Mouse (Mus musculus): Measurements from ENCODE around the gene Stpg1. TPM values are rescaled to one million over a fixed set of nuclear protein-coding genes. Genes with fewer than 3 reads are reported as not detected.
A peak's percentile ranks its signal among the peaks of the same experiment; 100 is the strongest.

The Stpg1 gene
- total RNA-seq, 2 experiments from 2014 or later = 1.7 to 1.8 TPM

DNA sequence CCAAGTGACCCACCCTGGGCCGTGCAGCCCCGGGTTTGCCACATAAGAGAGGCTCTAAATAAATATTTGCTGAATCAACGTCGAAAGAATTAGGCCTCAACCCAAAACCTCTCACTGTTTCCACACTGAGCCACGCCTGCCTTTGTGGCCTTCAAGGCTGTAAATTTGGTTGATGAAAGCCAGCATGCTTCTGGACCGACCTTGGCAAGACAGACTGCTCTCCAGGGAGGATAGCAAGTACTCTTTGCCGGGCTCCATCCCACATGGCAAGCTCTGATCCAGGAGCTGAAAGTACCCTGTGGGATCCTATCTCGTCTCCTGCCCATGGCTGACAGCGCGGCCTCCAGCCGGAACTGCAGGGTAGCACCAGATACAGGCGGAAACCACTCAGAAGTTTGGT, 14.9 kb downstream of the Stpg1 start:
- no peak for DNase-seq (ENCODE audit: low spot score in 2 of 2)

GRCm38 (mm10) chr4:135513865-135514264, 19.3 kb downstream of the Stpg1 start:
- DNase-seq (ENCODE audit: low spot score in 2 of 2) = no peak

DNA sequence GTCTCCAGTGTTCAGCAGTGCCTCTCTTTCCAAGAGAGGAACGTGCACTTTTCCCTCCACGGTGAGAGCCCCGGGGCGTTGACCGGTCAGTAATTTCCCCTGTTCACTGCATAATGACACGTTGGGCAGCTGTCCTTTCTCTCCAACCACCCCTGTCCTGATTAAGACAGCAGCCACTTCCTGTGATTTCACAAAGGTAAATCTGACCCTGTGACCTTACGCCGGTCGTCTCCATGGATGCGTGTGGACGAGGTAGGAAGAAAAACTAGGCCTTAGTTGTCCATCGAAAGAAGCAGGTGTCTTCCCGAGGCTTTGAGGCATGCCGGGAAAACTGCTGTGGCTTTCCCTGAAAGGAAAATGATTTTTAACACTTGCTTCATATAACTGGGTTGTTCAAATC, 20.3 kb downstream of the Stpg1 start:
- no peak for DNase-seq (ENCODE audit: low spot score in 2 of 2)

DNA sequence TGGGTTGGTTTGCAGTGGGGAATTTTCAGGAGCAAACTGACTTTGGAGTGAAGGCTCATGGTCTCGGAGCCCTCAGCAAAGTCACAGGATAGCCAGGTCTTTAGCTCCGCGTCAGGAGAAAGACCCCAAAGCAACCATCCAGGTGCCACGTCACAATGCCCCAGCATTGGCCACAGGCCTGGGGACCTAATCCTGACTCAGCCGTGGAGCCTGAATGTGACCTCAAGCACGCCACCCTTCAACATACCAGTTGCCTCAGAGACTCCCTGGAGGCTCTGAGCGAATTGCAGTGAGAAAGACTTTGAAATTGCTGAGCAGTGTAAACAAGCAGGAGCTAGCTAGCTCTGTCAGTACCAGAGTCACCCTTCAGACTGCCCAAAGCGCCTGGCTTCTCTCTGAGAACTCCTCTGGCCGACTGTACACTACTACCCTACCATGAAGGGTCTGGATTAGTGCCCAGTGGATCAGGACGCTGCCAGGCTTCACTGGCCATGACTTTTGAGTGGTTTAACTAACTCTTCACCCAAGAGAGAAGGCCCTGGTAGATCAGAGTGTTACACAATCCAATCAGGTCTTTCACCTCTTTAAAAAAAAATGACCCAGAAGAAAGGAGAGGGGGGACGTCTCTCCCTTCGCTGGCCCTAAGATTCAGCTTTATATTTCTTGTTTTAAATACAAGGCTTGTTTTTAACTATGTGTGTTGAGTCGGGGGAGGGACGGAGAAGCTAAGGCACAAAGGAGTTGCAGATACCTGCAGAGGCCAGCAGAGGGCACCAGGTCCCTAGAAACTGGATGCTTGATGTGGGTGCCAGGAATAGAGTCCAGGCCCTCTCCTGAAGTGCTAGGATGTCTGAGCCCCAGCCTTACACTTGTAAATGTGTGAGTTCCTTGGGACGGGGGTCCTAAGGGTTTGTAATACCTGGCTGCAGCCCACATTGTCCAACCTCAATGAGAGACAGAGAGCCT, 22.0 kb downstream of the Stpg1 start:
- no peak for DNase-seq (ENCODE audit: low spot score in 2 of 2)

GRCm38 (mm10) chr4:135518135-135518534, 23.5 kb downstream of the Stpg1 start:
- DNase-seq (ENCODE audit: low spot score in 2 of 2) = no peak

- DNase-seq (ENCODE audit: low spot score in 2 of 2) = no peak
These were observed 25.8 kb downstream of the Stpg1 start for GRCm38 (mm10) chr4:135520421-135520820.

- DNase-seq (ENCODE audit: low spot score in 2 of 2) = no peak
These were observed 29.3 kb downstream of the Stpg1 start for GRCm38 (mm10) chr4:135523939-135524338.

DNA sequence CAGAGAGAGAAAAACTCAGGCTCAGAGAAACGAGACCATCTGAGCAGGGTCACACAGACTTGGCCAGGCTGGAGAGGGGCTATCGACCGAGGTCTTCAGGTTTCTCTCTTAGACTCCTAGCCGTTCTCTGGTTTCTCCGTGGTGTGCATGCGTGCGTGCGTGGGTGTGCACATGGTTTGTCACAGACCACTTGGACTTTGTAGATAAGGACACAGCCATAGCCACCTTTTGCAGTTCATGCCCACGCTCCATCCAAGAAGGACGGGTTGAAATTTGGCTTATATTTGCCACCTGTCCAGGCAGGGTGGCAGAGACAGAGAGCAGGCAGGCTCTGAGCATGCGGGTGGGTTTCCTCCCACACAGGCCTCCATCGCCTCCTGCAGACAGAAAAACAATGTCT, 30.5 kb downstream of the Stpg1 start:
- no peak for DNase-seq (ENCODE audit: low spot score in 2 of 2)

- no peak for DNase-seq (ENCODE audit: low spot score in 2 of 2)
These were observed 31.6 kb downstream of the Stpg1 start for GRCm38 (mm10) chr4:135526039-135526710.

- no peak for DNase-seq (ENCODE audit: low spot score in 2 of 2)
These were observed 35.7 kb downstream of the Stpg1 start for GRCm38 (mm10) chr4:135530270-135530669.

DNA sequence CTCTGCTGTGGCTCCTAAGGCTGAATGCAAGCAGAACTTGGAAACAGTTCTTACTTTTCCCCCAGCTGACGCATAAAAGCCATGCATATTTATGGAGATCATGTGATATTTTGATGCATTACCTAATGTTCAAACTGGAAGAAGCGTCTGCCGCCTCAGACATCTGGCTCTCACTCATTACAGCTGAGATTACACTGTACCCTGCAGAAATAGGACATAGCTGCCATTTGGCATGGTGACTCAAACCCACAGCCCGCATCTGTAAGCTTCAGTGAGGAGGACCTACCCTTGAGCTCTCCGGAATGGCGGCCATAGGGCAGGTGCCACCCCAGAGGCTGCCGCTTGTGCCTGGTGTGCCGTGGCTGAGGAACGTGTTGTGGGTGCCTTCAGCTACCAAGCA, 36.6 kb downstream of the Stpg1 start:
- peak; percentile 28 to 31 for DNase-seq (ENCODE audit: low spot score in 2 of 2)

DNA sequence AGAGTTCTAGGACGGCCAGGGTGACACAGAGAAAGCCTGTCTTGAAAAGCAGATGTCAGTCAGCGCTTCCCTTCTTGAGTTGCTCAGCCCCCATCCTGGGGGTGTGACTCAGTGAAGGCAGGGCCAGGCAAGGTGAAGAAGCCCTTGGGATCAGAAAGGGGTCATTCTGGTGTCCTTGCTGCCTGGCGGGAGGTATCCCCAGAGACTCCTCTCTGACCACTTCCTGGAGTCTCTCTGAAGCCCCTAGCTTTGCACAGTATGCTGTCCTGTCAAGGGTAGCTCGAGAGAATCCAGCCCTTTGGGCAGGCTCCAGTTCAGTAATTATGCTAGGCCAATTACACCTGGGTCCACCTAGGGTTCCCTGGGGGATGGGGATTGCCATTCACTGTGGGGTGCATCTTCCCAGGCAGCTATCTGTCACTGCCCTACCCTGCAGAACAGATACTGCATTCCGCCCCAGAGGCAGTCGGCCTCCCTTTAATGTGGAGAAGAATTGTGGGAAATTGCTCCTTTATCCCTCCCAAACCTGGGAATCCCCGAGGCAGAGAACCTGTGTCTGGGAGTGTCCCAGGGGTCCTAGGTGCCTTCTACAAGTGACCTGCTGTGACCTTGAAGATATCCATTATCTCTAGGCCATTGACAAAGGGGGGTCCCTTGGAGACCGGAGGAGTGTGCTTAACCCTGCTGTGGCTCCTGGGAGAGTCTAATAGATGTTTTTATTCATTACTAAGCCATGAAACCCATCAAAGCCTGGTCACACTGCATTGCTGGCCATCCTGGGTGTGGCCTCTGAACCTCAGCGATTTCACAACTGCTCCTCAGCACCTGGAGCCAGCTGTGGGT, 37.4 kb downstream of the Stpg1 start:
- no peak for DNase-seq (ENCODE audit: low spot score in 2 of 2)

- DNase-seq (ENCODE audit: low spot score in 2 of 2) = no peak
These were observed 38.4 kb downstream of the Stpg1 start for GRCm38 (mm10) chr4:135533001-135533400.

GRCm38 (mm10) chr4:135535021-135535420, 40.4 kb downstream of the Stpg1 start:
- DNase-seq (ENCODE audit: low spot score in 2 of 2) = no peak

- no peak for DNase-seq (ENCODE audit: low spot score in 2 of 2)
These were observed 44.5 kb downstream of the Stpg1 start for GRCm38 (mm10) chr4:135539056-135539455.

DNA sequence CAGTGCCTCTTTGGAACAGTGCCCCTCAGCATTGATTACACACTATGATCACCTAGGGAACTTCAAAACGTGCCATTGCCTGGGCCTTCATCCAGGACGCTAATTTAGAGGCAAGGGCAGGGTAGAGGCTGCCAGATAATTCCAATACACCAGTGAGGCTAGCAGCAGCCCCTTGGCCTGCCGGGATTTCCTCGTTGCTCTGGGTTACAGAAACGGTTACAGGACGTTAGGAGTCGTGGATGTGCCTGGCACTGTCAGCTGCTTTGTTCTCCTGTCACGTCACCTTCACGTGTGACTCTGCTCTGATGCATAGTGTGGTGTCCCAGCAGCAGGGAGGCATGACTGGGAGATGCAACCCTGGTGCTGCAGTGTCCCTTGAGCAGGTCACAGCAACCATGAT, 45.5 kb downstream of the Stpg1 start:
- peak in 1 of 2 experiments; percentile 24 for DNase-seq (ENCODE audit: low spot score in 2 of 2)

- DNase-seq (ENCODE audit: low spot score in 2 of 2) = no peak
These were observed 49.7 kb downstream of the Stpg1 start for GRCm38 (mm10) chr4:135544284-135544683.

GRCm38 (mm10) chr4:135545080-135545511, 50.5 kb downstream of the Stpg1 start:
- DNase-seq (ENCODE audit: low spot score in 2 of 2) = no peak

GRCm38 (mm10) chr4:135546008-135546407, 51.4 kb downstream of the Stpg1 start:
- DNase-seq (ENCODE audit: low spot score in 2 of 2) = no peak

- no peak for DNase-seq (ENCODE audit: low spot score in 2 of 2)
These were observed 52.2 kb downstream of the Stpg1 start for GRCm38 (mm10) chr4:135546793-135547192.

DNA sequence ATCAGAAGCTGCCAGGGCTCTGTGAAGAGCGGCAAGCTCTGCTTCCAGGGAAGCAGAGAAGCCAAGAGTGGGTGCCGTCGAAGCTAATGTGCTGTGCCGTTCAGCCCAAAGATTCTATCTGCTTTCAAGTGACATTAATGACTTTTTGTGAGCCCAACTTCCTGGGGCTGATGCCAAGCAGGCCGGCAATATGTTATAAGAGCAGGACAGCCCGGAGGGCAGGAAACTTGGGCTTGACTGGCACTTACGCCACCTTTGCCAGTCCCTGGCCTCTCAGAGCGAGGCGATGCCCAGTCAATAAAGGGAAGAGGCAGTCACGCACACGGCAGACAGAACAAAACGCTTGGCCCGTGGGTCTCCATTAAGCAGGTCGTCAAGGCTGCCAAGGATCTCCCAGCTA, 53.0 kb downstream of the Stpg1 start:
- DNase-seq (ENCODE audit: low spot score in 2 of 2) = no peak
